Mouse (Mus musculus): ENCODE measurements around the gene Bahd1. TPM values are rescaled to one million over a fixed set of nuclear protein-coding genes. Genes with fewer than 3 reads are reported as not detected.

Bahd1 gene
- polyA plus RNA-seq, 1 experiment from 2014 or later = 2.2 TPM

DNA sequence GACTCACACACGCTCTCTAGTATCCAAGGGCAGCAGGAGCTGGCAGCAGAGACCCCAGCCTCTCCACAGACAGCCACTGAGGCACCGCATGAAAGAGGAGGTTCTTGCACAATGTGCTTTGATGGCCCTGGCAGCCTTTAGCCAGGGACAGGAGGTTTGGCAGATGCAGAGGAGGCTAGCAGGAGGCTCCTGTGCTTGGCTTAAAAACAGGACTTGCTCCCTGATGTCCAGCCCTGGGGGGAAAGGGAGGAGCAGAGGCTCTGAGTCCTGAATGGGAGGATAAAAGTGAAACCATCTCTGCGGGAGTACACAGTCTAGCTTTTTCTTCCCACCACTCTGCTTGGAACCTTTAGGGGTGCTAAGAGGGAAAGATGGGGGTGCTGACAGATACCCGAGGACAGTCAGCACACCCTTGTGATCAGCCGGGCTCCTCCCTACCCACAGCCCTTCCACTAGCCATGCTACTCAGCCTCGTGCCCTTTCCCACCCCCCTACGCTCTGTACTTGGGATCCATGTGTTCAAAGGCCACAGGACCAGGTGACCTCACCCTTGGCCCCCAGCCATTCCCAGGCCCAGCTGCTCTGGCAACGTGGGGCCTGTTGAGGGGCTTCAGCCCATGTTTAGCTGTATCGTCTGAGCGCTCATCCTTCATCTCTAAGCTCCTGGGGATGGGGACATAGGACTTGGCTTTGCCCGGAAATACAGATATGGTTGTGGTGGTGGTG, 13.5 kb downstream of the Bahd1 start:
- H3K4me2 ChIP-seq (ENCODE audit: low read depth, low read length) = no peak overlapping the region
- no peak overlapping the region for H3K27ac ChIP-seq (ENCODE audit: low read depth, low read length)
- peaks cover 6% of the 10 kb centered on the region; the same call in 1 of the 2 replicates for H3K4me1 ChIP-seq (ENCODE audit: control insufficient read depth, insufficient read depth, low read length)
- 61% methylated on average over 11 of the region's 11 CpGs for WGBS
- H3K9me3 ChIP-seq (ENCODE audit: control insufficient read depth, low read length) = no peaks in the 10 kb centered on the region
- H3K36me3 ChIP-seq (ENCODE audit: control insufficient read depth, insufficient read depth, low read length) = 0 out of 2 replicates have a peak, but pooled peaks cover 4% of the 10 kb centered on the region
- H3K27me3 ChIP-seq (ENCODE audit: control insufficient read depth, insufficient read depth, low read length) = no peaks in the 10 kb centered on the region
- H3K4me3 ChIP-seq (ENCODE audit: low read depth, low read length) = no peak overlapping the region
- ATAC-seq (ENCODE audit: low read depth) = no peak
- no peak overlapping the region for H3K9ac ChIP-seq (replicated peaks; ENCODE audit: low read depth, low read length)

DNA sequence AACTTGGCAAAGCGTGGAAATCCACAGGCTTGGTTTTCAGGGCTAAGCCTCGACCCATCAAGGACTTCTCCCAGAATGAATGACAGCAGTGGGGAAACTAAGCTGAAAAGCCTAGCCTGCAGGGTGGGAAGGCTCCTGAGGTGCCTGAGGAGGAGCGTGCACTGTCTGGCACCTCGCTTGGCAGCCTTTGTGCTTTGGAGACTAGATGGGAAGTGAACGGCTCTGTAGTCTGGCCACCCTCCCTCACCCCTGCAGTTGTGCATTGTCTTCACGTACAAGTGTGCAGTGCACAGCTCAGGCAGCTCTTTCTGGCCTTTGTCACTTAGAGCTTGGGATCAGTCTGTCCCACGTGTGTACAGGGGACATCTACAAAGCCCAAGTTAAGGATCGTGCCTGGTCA, 14.5 kb downstream of the Bahd1 start:
- ATAC-seq (ENCODE audit: low read depth) = no peak
- H3K9me3 ChIP-seq (ENCODE audit: control insufficient read depth, low read length) = no peaks in the 10 kb centered on the region
- H3K9ac ChIP-seq (replicated peaks; ENCODE audit: low read depth, low read length) = no peak overlapping the region
- no peak overlapping the region for H3K27ac ChIP-seq (ENCODE audit: low read depth, low read length)
- no peak overlapping the region for H3K4me3 ChIP-seq (ENCODE audit: low read depth, low read length)
- H3K4me2 ChIP-seq (ENCODE audit: low read depth, low read length) = no peak overlapping the region
- H3K27me3 ChIP-seq (ENCODE audit: control insufficient read depth, insufficient read depth, low read length) = no peaks in the 10 kb centered on the region
- 31% methylated on average over 8 of the region's 8 CpGs for WGBS
- peaks cover 6% of the 10 kb centered on the region; the same call in 1 of the 2 replicates for H3K4me1 ChIP-seq (ENCODE audit: control insufficient read depth, insufficient read depth, low read length)
- 0 out of 2 replicates have a peak, but pooled peaks cover 4% of the 10 kb centered on the region for H3K36me3 ChIP-seq (ENCODE audit: control insufficient read depth, insufficient read depth, low read length)

GRCm38 (mm10) chr2:118916436-118916835, 16.3 kb downstream of the Bahd1 start:
- peaks cover 16% of the 10 kb centered on the region for H3K36me3 ChIP-seq (ENCODE audit: control insufficient read depth, insufficient read depth, low read length)
- H3K9me3 ChIP-seq (ENCODE audit: control insufficient read depth, low read length) = no peaks in the 10 kb centered on the region
- H3K4me2 ChIP-seq (ENCODE audit: low read depth, low read length) = no peak overlapping the region
- no peak overlapping the region for H3K9ac ChIP-seq (replicated peaks; ENCODE audit: low read depth, low read length)
- ATAC-seq (ENCODE audit: low read depth) = no peak
- no peak overlapping the region for H3K4me3 ChIP-seq (ENCODE audit: low read depth, low read length)
- 92% methylated on average over 17 of the region's 17 CpGs for WGBS
- H3K27ac ChIP-seq (ENCODE audit: low read depth, low read length) = no peak overlapping the region
- H3K4me1 ChIP-seq (ENCODE audit: control insufficient read depth, insufficient read depth, low read length) = peaks cover 6% of the 10 kb centered on the region; the same call in 1 of the 2 replicates
- H3K27me3 ChIP-seq (ENCODE audit: control insufficient read depth, insufficient read depth, low read length) = no peaks in the 10 kb centered on the region

DNA sequence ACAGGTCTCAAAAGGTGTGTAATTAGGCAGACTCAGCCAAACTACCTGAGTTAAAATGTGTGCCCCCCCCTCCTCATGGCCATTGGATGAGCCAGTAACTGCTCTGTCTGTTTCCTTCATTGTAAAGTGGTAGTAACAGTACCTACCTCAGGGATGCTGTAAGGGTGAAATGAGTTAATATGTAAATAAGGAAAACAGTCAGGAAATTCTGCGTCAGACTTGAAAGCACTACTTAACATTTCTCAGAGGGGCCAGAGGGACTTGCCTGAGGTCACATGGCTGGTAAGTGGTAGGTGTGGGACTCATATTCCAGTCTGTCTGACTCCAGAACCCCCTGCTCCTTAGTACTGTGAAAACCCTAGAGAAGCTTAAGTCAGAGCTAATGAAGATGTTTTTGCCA, 18.4 kb downstream of the Bahd1 start:
- Histone ChIP-seq H3K4me2 (ENCODE audit: low read depth, low read length) (no peak overlapping the region), H3K9me3 (ENCODE audit: control insufficient read depth, low read length) (no peaks in the 10 kb centered on the region), H3K27ac (ENCODE audit: low read depth, low read length) (no peak overlapping the region), H3K4me3 (ENCODE audit: low read depth, low read length) (no peak overlapping the region), H3K36me3 (ENCODE audit: control insufficient read depth, insufficient read depth, low read length) (peaks cover 28% of the 10 kb centered on the region), H3K27me3 (ENCODE audit: control insufficient read depth, insufficient read depth, low read length) (no peaks in the 10 kb centered on the region), H3K4me1 (ENCODE audit: control insufficient read depth, insufficient read depth, low read length) (peaks cover 3% of the 10 kb centered on the region; the same call in 1 of the 2 replicates), H3K9ac (replicated peaks; ENCODE audit: low read depth, low read length) (no peak overlapping the region)
- no peak for ATAC-seq (ENCODE audit: low read depth)
- 61% methylated on average over 1 of the region's 1 CpGs for WGBS

- no peak for ATAC-seq (ENCODE audit: low read depth)
- Histone ChIP-seq H3K27me3 (ENCODE audit: control insufficient read depth, insufficient read depth, low read length) (no peaks in the 10 kb centered on the region), H3K27ac (ENCODE audit: low read depth, low read length) (no peak overlapping the region), H3K4me2 (ENCODE audit: low read depth, low read length) (no peak overlapping the region), H3K9ac (replicated peaks; ENCODE audit: low read depth, low read length) (no peak overlapping the region), H3K4me1 (ENCODE audit: control insufficient read depth, insufficient read depth, low read length) (no peaks in the 10 kb centered on the region), H3K4me3 (ENCODE audit: low read depth, low read length) (no peak overlapping the region), H3K36me3 (ENCODE audit: control insufficient read depth, insufficient read depth, low read length) (peaks cover 32% of the 10 kb centered on the region), H3K9me3 (ENCODE audit: control insufficient read depth, low read length) (no peaks in the 10 kb centered on the region)
- 76% methylated on average over 3 of the region's 3 CpGs for WGBS
Measured at GRCm38 (mm10) chr2:118920428-118920827, 20.3 kb downstream of the Bahd1 start.

DNA sequence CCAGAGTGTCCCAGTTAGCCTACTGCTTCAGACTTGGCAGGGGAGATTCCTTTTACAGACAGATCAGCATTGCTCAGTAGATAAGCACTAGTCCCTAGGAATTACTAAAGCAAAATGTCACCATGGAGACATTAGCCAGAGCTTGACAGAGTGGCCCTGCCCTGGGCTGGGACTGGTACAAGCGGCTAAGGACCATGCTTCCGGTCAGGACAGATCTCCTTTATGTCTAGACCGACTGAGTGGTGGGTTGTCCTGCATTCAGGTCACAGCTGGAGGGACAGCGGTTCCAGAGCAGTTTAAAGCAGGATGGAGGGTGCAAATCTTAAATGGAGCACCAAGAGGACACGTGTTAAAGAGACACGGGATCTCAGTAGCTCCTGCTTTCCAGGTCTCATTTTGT, 25.8 kb downstream of the Bahd1 start:
- H3K4me3 ChIP-seq (ENCODE audit: low read depth, low read length) = peak overlapping the region; percentile 50
- peaks cover 19% of the 10 kb centered on the region for H3K36me3 ChIP-seq (ENCODE audit: control insufficient read depth, insufficient read depth, low read length)
- H3K9ac ChIP-seq (replicated peaks; ENCODE audit: low read depth, low read length) = peak overlapping the region; percentile 68; the same call in 1 of the 2 replicates
- H3K27me3 ChIP-seq (ENCODE audit: control insufficient read depth, insufficient read depth, low read length) = no peaks in the 10 kb centered on the region
- peaks cover 12% of the 10 kb centered on the region for H3K4me1 ChIP-seq (ENCODE audit: control insufficient read depth, insufficient read depth, low read length)
- WGBS = under 1% methylated on average over 6 of the region's 6 CpGs
- peak overlapping the region; percentile 94 for H3K4me2 ChIP-seq (ENCODE audit: low read depth, low read length)
- no peak overlapping the region for H3K27ac ChIP-seq (ENCODE audit: low read depth, low read length)
- peak; percentile 66 for ATAC-seq (ENCODE audit: low read depth)
- H3K9me3 ChIP-seq (ENCODE audit: control insufficient read depth, low read length) = no peaks in the 10 kb centered on the region

DNA sequence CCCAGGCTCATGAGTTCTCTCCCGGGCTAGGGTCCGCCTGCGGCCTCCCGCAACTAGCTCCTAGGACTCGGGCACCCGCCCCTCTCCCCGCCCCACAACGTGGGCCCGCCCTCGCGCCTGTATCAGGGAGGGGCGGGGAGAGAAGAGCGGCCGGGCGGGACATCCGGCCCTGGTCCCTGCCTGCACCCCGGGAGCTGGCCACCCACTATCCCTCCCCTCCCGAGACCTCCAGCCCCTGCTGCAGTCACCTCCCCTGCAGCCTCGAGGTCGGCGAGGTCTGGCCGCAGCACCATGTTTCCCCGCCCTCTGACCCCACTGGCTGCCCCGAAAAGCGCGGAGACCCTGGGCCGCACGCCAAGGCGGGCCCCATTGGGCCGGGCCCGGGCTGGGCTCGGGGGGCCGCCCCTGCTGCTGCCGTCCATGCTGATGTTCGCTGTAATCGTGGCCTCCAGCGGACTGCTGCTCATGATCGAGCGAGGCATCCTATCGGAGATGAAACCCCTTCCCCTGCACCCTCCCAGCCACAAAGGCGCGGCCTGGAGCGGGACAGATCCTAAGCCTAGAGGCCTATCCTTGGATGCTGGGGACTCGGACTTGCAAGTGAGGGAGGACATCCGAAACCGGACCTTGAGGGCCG, 26.3 kb downstream of the Bahd1 start, which contains the start of gene Chst14:
TSS of gene Chst14 (plus strand) at position 136 of the 637 bp plus-strand sequence.
- Histone ChIP-seq H3K9ac (replicated peaks; ENCODE audit: low read depth, low read length) (peak within 1 kb of the TSS; percentile 68), H3K27me3 (ENCODE audit: control insufficient read depth, insufficient read depth, low read length) (no peaks in the 10 kb centered on the region), H3K4me1 (ENCODE audit: control insufficient read depth, insufficient read depth, low read length) (peaks cover 12% of the 10 kb centered on the region), H3K9me3 (ENCODE audit: control insufficient read depth, low read length) (no peaks in the 10 kb centered on the region), H3K27ac (ENCODE audit: low read depth, low read length) (no peak within 1 kb of the TSS), H3K36me3 (ENCODE audit: control insufficient read depth, insufficient read depth, low read length) (peaks cover 16% of the 10 kb centered on the region), H3K4me2 (ENCODE audit: low read depth, low read length) (peak within 1 kb of the TSS; percentile 94), H3K4me3 (ENCODE audit: low read depth, low read length) (peak within 1 kb of the TSS; percentile 50)
- ATAC-seq (ENCODE audit: low read depth) = peak; percentile 85
- WGBS = 0% methylated on average over 31 of the region's 47 CpGs

DNA sequence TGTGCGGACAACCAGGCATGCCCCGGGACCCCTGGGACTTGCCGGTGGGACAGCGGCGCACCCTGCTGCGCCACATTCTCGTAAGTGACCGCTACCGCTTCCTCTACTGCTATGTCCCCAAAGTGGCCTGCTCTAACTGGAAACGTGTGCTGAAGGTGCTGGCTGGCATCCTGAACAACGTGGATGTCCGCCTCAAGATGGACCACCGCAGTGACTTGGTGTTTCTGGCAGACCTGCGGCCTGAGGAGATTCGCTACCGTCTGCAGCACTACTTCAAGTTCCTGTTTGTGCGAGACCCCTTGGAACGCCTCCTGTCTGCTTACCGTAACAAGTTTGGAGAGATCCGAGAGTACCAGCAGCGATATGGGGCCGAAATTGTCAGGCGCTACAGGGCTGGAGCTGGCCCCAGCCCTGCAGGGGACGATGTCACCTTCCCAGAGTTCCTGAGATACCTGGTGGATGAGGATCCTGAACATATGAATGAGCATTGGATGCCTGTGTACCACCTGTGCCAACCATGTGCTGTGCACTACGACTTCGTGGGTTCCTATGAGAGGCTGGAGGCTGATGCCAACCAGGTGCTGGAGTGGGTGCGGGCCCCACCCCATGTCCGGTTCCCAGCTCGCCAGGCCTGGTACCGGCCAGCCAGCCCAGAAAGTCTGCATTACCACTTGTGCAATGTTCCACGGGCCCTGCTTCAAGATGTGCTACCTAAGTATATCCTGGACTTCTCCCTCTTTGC, 27.0 kb downstream of the Bahd1 start:
- no peak overlapping the region for H3K27ac ChIP-seq (ENCODE audit: low read depth, low read length)
- no peaks in the 10 kb centered on the region for H3K9me3 ChIP-seq (ENCODE audit: control insufficient read depth, low read length)
- H3K9ac ChIP-seq (replicated peaks; ENCODE audit: low read depth, low read length) = peak overlapping the region; percentile 68
- no peak for ATAC-seq (ENCODE audit: low read depth)
- H3K4me1 ChIP-seq (ENCODE audit: control insufficient read depth, insufficient read depth, low read length) = peaks cover 12% of the 10 kb centered on the region
- H3K4me2 ChIP-seq (ENCODE audit: low read depth, low read length) = peak overlapping the region; percentile 94
- no peaks in the 10 kb centered on the region for H3K27me3 ChIP-seq (ENCODE audit: control insufficient read depth, insufficient read depth, low read length)
- 32% methylated on average over 31 of the region's 31 CpGs for WGBS
- peaks cover 14% of the 10 kb centered on the region for H3K36me3 ChIP-seq (ENCODE audit: control insufficient read depth, insufficient read depth, low read length)
- H3K4me3 ChIP-seq (ENCODE audit: low read depth, low read length) = peak overlapping the region; percentile 50
